Mouse (Mus musculus): ENCODE measurements around the gene Gm20403.
"Not testable (repeated sequence)": the region's sequence is repeated elsewhere in the genome, so short reads cannot be mapped to it uniquely, and the experiment has no call there.

The Gm20403 gene

DNA sequence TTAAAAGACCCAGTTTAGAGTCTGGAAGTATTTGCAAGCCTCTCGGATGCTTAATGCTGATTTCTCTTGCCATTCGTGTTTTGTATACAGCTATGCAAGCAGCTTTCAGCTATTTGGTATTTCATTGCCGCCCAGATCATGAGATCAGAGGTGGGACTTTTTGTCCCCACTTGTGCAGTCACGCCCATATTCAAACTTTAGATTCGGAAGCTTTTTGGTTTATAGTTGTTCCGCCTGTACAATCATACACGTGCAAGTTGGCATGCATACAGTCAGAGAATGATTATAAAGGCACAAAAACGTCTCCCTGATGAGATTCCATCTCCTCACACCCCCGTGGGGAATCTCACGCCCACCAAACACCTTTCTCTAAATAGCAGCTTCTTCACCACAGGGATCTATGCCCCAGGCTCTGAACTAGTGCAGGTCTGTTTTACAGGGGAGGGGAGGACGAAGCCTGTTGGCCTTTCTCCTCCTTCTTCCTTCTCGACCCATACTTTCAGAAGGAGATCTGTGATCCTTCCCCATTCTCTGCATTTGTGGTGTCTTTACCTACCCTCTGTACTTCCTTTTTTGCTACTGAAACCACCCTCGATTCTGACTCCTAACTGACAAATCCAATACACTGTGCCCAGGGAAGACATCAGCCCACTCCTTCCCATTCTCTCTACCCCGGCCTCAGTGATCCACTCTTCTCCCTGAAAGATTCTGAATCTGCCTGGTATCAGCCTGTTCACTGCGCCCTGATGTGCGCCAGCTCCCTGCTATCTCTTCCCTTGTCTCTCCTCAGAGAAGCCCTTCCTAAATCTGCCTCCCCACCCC lies 7.1 kb upstream of the Gm20403 start:
- in situ Hi-C loops (cut with MboI, MseI): no loop called here

DNA sequence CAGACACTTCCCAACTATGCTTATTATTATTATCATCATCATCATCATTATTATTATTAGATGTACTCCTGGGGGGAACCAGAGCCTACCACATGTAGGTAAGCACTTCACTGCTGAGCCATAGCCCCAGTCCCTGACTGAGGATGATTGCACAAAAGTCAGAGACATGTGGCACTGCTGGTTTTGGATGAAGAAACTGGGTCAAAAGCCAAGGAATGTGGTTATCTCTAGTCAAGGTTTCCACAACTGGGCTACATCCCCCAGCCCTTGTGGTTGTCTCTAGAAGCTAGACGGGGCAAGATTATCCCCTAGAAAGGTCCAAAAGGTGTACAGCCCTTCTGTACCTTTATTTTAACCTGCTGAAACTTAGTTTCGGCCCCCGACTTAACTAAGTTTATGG lies 6.5 kb upstream of the Gm20403 start:
- in situ Hi-C loops (cut with MboI, MseI): no loop called here

- in situ Hi-C loops (cut with MboI, MseI): no loop called here
These were observed 2.1 kb upstream of the Gm20403 start for GRCm38 (mm10) chr12:54988323-54988850.

DNA sequence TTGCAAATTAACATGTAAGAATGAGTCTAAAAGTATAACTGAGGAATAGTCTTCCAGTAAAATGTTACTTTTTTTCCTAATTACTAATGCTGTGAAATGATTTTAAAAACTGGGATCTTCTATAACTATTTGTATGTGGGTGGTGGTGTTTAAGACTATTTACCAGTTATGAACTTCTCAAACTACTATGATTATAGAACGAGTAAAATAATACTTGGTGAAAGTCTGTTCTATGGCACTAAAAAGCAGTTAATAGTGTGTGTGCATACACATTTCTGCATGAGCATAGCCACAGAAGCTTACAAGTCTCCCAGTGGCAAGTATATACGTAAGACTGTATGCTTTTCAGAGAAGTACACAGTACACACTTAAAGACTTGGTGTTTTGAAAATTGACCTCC lies 827 bp upstream of the Gm20403 start:
- in situ Hi-C loops (cut with MboI, MseI): no loop called here

- in situ Hi-C loops (cut with MboI, MseI): no loop called here
These were observed 875 bp downstream of the Gm20403 start for GRCm38 (mm10) chr12:54985257-54986051.

DNA sequence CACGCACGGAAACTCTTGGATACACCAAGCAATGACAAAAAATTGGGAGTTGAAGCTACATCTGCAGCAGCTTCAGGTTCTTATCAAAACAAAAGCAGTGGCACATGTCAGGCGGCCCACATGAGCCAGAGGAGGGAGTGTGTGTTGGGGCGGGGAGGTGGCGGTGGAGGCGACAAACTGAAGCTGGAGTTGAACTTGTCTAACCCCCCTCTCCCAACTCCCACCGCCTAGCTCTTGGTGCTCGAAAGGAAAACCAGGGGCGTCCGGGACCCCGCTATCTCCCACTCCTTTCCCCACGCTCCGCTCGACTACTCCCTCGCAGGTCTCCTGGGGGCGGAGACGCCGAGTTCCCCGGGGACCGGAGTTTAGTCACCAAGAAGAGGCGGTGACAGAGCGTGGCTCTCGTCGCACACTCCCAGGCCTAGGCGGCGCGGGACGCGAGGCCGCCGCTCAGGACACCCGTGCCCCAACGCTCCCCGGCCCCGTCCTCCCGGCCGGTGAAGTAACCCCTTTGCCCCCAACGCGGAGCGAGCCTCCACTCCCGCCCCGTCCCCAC lies 1.6 kb downstream of the Gm20403 start:
- in situ Hi-C loops (cut with MboI, MseI): no loop called here

- in situ Hi-C loops (cut with MboI, MseI): no loop called here
These were observed 3.2 kb downstream of the Gm20403 start for GRCm38 (mm10) chr12:54982935-54983715.

DNA sequence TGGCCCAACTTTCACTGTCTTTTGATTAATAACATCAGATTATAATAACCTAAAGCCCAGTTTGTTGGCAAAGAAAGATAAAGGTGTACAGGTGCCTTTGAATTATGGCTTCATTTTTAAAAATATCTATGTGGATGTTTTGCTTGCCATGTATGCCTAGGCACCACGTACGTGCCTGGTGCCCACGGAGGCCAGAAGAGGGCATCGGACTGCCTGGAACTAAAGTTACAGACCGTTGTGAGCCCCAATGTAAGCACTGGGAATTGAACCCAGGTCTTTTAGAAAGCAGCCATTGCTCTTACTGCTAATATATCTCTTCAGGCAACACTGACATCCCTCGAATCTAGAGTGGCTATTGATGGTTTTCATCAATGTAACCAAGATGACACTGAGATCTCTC lies 4.4 kb downstream of the Gm20403 start:
- in situ Hi-C loops (cut with MboI, MseI): no loop called here

- in situ Hi-C loops (cut with MboI, MseI): no loop called here
These were observed 5.4 kb downstream of the Gm20403 start for GRCm38 (mm10) chr12:54980939-54981338.

- in situ Hi-C loops (cut with MboI, MseI): no loop called here
These were observed 5.8 kb downstream of the Gm20403 start for GRCm38 (mm10) chr12:54980532-54980931.

GRCm38 (mm10) chr12:54969033-54969432 lies 17.3 kb downstream of the Gm20403 start:
- in situ Hi-C loops (cut with MboI, MseI): no loop called here

GRCm38 (mm10) chr12:54965532-54966160 lies 20.7 kb downstream of the Gm20403 start:
- in situ Hi-C loops (cut with MboI, MseI): no loop called here

GRCm38 (mm10) chr12:54959569-54959968 lies 26.8 kb downstream of the Gm20403 start:
- in situ Hi-C loops (cut with MboI, MseI): no loop called here

- in situ Hi-C loops (cut with MboI, MseI): no loop called here
These were observed 29.4 kb downstream of the Gm20403 start for GRCm38 (mm10) chr12:54956974-54957373.

GRCm38 (mm10) chr12:54956457-54956856 lies 29.9 kb downstream of the Gm20403 start:
- in situ Hi-C loops (cut with MboI, MseI): no loop called here

DNA sequence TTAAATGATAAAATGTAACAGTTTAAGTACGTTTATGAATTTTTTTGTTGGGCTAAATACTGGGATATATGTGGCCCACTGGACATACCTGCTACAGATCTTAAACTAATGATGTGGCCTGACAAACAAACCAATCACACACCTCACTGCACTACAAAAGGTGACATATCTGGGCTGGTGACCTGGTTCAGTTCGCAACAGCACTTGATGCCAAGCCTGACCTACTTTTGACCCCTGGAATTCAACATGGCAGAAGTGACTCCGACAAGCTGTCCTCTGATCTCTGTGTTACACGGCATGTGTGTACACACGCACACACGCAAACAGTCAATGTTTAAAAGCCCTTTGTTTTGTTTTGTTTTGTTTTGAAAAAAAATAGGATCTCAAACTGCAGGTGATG lies 40.2 kb downstream of the Gm20403 start:
- in situ Hi-C loops (cut with MboI, MseI): no loop called here

DNA sequence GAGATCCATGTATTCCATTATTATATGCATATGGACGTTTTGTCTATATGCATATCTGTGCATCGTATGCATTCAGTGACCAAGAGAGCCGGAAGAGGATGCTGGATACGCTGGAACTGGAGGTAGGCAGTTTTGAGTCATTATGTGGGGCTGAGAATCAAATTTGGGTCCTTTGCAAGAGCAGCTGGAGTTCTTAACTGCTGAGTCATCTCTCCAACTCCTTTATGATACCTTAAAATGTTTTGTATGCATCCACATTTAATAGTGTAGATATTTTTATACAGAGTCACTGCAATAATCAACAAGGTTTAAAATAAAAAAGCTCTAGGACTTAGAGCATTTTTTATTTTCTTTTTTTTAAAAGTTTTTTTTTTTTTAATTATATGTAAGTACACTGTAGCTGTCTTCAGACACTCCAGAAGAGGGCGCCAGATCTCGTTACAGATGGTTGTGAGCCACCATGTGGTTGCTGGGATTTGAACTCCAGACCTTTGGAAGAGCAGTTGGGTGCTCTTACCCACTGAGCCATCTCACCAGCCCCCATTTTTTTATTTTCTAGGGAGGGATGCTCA lies 43.7 kb downstream of the Gm20403 start:
- in situ Hi-C loops (cut with MboI, MseI): not testable (repeated sequence)

DNA sequence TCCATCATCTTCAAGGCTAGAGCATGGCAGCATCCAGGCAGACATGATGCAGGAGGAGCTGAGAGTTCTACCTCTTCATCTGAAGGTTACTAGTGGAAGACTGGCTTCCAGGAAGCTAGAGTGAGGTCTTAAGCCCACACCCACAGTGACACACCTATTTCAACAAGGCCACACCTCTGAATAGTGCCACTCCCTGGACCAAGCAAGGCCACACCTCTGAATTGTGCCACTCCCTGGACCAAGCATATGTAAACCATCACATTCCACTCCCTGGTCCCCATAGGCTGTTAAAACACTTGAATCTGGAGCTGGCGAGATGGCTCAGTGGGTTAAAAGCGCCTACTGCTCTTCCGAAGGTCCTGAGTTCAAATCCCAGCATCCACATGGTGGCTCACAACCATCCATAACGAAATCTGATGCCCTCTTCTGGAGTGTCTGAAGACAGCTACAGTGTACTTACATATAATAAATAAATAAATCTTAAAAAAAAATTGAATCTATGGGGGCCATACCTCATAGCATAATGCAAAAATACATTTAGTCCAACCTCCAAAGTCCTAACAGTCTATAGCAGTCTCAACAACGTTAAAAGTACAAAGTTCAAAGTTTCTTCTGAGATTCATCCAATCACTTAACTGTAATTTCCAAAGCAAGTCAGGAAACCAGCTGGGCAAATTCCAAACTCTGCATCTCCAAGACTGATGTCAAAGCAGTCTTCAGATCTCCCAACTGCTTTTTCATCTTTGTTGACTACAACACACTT lies 48.6 kb downstream of the Gm20403 start:
- in situ Hi-C loops (cut with MboI, MseI): not testable (repeated sequence)

All from T-helper 1 cell (primary cell).